Mouse (Mus musculus) kidney, embryonic 15.5 days (tissue): ENCODE measurements at regions not wholly inside any gene's neighbourhood (a gene's known extent, or its start where the extent isn't known, plus 50 kb on each side); places are given as distances from the start of the nearest gene placed in this dataset.

Source experiments
- ATAC-seq: fragments of 200-750 bp; cut with Nextera tagmentation; replicated peaks from 2 replicates; pipeline ENCODE4 v1.8.0; 2017; ENCODE audit warnings: moderate TSS enrichment; ENCODE audit not compliant: low FRiP score
- H3K27ac ChIP-seq: fragments of 300-500 bp; sonication (generic); 2 replicates; pipeline ENCODE4 v1.5.1; 2015; ENCODE audit warnings: mild to moderate bottlenecking, inconsistent platforms
- H3K27me3 ChIP-seq: fragments of 300-500 bp; sonication (generic); 2 replicates; pipeline ENCODE4 v1.6.1; 2015; ENCODE audit warnings: inconsistent platforms
- H3K36me3 ChIP-seq: fragments of 300-500 bp; sonication (generic); 2 replicates; pipeline ENCODE4 v1.6.1; 2015; ENCODE audit warnings: inconsistent platforms
- H3K4me1 ChIP-seq: fragments of 300-500 bp; sonication (generic); 2 replicates; pipeline ENCODE4 v1.6.1; 2015; ENCODE audit warnings: inconsistent platforms
- H3K4me2 ChIP-seq: fragments of 300-500 bp; sonication (generic); 2 replicates; pipeline ENCODE4 v1.6.1; 2015; ENCODE audit warnings: moderate library complexity, mild to moderate bottlenecking, inconsistent platforms
- H3K4me3 ChIP-seq: fragments of 300-500 bp; sonication (generic); replicated peaks from 2 replicates; pipeline ENCODE4 v1.5.1; 2015; ENCODE audit warnings: mild to moderate bottlenecking, inconsistent platforms
- H3K9ac ChIP-seq: fragments of 300-500 bp; sonication (generic); 2 replicates; pipeline ENCODE4 v1.6.1; 2015; ENCODE audit warnings: mild to moderate bottlenecking, inconsistent platforms
- H3K9me3 ChIP-seq: fragments of 300-500 bp; sonication (generic); replicated peaks from 2 replicates; pipeline ENCODE4 v1.6.1; 2016; ENCODE audit warnings: inconsistent platforms
- WGBS: fragments of 180-500 bp; shearing (Covaris S2); methylation state at CpG from one replicate; pipeline ENCODE4 v1.1.7; 2015; ENCODE audit warnings: mixed read lengths; 5-methylcytosine and 5-hydroxymethylcytosine counted together

DNA sequence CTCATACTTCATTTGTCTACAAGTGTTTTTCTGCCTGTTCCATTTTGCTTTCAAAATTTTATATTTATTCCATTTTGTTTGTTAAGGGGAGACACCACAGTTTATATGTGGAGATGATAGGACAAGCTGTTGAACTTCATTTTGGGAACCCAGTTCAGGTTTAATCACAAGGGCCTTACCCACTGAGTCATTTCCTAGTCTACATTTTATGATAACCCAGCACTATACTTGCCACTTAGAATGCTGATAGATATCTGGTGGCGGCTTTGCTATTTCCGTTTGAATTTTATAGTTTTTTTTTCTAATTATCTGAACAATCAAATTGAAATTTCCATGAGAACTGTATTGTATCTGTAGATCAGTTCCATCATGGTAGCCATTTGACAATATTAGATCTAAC is 869.5 kb upstream of the B3galt2 start:
- Histone ChIP-seq H3K4me2 (no peak overlapping the region), H3K4me3 (no peak overlapping the region), H3K4me1 (no peaks in the 10 kb centered on the region), H3K36me3 (no peaks in the 10 kb centered on the region), H3K9me3 (no peaks in the 10 kb centered on the region), H3K27me3 (no peaks in the 10 kb centered on the region), H3K27ac (no peak overlapping the region), H3K9ac (no peak overlapping the region)
- WGBS, result 87% methylated on average over 2 of the region's 2 CpGs
- ATAC-seq, result no peak
